Mouse (Mus musculus): ENCODE measurements at regions not wholly inside any gene's neighbourhood (a gene's known extent, or its start where the extent isn't known, plus 50 kb on each side); places are given as distances from the start of the nearest gene placed in this dataset.

GRCm38 (mm10) chr12:42987018-42987606 is 1223.0 kb downstream of the Dnajb9 start:
- DNase-seq = peak; percentile 44

- no peak for DNase-seq
Measured at GRCm38 (mm10) chr12:42986505-42986904, 1223.6 kb downstream of the Dnajb9 start.

DNA sequence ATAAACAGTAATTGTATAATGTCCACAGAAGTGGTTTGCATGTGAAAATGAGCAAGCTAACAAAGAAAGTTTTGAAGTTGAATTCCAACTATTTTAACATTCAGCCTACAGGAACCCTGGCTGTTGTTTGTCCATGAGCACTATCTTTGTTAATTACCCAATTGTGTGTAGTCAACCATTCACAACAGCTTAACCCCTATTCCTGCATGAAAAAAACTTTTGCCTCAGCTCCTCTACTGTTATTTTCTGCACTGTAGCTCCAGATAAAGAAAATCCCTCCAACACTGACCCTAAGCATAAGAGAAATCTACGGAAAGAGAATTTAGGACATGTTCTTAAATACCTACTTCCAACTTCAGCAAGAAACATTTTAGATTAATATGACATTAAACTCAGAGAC is 1224.0 kb downstream of the Dnajb9 start:
- DNase-seq = peak; percentile 8

- no peak for DNase-seq
Measured at GRCm38 (mm10) chr12:42978828-42979227, 1231.3 kb downstream of the Dnajb9 start.

DNA sequence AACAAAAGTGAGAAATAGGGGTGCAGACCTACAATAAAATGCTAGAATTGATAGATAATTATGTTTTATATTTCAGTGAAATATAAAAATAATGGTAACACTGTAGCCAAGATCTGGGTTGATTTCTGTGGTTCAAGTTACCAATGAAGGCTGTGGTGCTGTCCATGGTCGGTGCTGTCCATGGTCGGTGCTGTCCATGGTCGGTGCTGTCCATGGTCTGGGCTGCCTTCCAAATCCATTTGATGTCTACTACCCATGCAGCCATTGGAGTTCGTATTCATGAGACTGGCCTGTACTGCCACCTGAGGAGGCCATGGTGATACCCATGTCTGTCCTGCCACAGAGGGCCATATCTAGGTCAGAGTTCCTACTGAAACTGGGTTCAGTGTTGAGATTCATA is 1237.4 kb downstream of the Dnajb9 start:
- no peak for DNase-seq

GRCm38 (mm10) chr12:42961535-42961934 is 1248.6 kb downstream of the Dnajb9 start:
- no peak for DNase-seq

DNA sequence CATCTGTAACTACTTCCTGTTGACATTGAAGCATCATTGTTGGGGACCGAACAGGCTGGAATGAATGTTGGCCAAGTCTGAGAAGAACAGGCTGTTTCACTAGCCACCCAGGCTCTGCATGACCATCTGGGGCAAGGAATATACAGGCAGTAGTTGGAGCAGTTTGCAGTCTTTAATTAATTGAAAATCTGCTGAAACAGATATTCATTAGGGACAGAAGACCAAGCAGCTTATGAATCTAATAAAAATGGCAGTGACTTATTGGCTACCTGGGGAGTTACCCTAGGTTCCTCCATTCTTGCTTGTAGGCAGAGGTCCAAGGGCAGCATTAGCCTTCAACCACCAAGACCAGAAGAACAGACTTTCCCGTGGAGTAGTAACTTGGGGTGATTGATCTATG is 1262.2 kb downstream of the Dnajb9 start:
- no peak for DNase-seq

GRCm38 (mm10) chr12:42914374-42914773 is 1295.8 kb downstream of the Dnajb9 start:
- no peak for DNase-seq
